Mouse (Mus musculus) liver, postnatal 0 days (tissue): ENCODE measurements around the gene Rnf5. TPM values are rescaled to one million over a fixed set of nuclear protein-coding genes. Genes with fewer than 3 reads are reported as not detected.
A peak's percentile ranks its signal among the peaks of the same experiment; 100 is the strongest.

Experiments used
- ATAC-seq: fragments of 200-750 bp; cut with Nextera tagmentation; 2 replicates; pipeline ENCODE4 v1.8.0; 2017; ENCODE audit warnings: mild to moderate bottlenecking, moderate library complexity
- DNase-seq: peaks from one replicate; pipeline ENCODE4 v3.0.0-alpha.2; 2016
- H3K27ac ChIP-seq: fragments of 300-500 bp; sonication (generic); 2 replicates; pipeline ENCODE4 v1.5.1; 2014; ENCODE audit warnings: antibody characterized with exemption, moderate library complexity, mild to moderate bottlenecking, low read depth
- H3K27me3 ChIP-seq: fragments of 300-500 bp; sonication (generic); 2 replicates; pipeline ENCODE4 v1.6.1; 2014; ENCODE audit warnings: low read length, control low read depth, mixed read lengths; ENCODE audit not compliant: insufficient read depth
- H3K36me3 ChIP-seq: fragments of 300-500 bp; sonication (generic); replicated peaks from 2 replicates; pipeline ENCODE4 v1.6.1; 2014; ENCODE audit warnings: mild to moderate bottlenecking, control low read depth, low read length, moderate library complexity, mixed read lengths; ENCODE audit not compliant: insufficient read depth
- H3K4me1 ChIP-seq: fragments of 300-500 bp; sonication (generic); 2 replicates; pipeline ENCODE4 v1.6.1; 2014; ENCODE audit warnings: antibody characterized with exemption, mild to moderate bottlenecking, control low read depth; ENCODE audit not compliant: insufficient read depth
- H3K4me2 ChIP-seq: fragments of 300-500 bp; sonication (generic); 2 replicates; pipeline ENCODE4 v1.6.1; 2014; ENCODE audit warnings: low read depth, mild to moderate bottlenecking, low read length, moderate library complexity, mixed read lengths
- H3K4me3 ChIP-seq: fragments of 300-500 bp; sonication (generic); 2 replicates; pipeline ENCODE4 v1.5.1; 2014; ENCODE audit warnings: low read depth, low read length
- H3K9ac ChIP-seq: fragments of 300-500 bp; sonication (generic); replicated peaks from 2 replicates; pipeline ENCODE4 v1.6.1; 2014; ENCODE audit warnings: mild to moderate bottlenecking, moderate library complexity
- H3K9me3 ChIP-seq: fragments of 300-500 bp; sonication (generic); 2 replicates; pipeline ENCODE4 v1.6.1; 2016; ENCODE audit warnings: mild to moderate bottlenecking, control low read depth, low read length, mixed read lengths
- CTCF ChIP-seq: sonication (generic); IDR thresholded peaks from 2 replicates; pipeline ENCODE4 v1.5.1; 2016; ENCODE audit warnings: antibody characterized with exemption, low read depth
- EP300 ChIP-seq: IDR thresholded peaks from 2 replicates; pipeline ENCODE4 v1.6.1; 2016; ENCODE audit warnings: antibody characterized with exemption, low read depth, mild to moderate bottlenecking
- WGBS: fragments of 180-500 bp; shearing (Covaris S2); extraction: QIAGEN DNeasy Blood & Tissue Kit; methylation state at CpG from one replicate; pipeline ENCODE4 v1.1.7; 2014; ENCODE audit not compliant: insufficient replicate concordance; 5-methylcytosine and 5-hydroxymethylcytosine counted together
- polyA plus RNA-seq: library from polyadenylated mRNA; unstranded; fragments of >200 nt; fragmentation: Nextera tagmentation; extraction: Ambion mirVana; gene quantifications from 2 replicates; pipeline ENCODE4 v1.2.1, GENCODE M21; 2015

Rnf5 gene
- polyA plus RNA-seq, 1 experiment from 2014 or later: 78.4 TPM

DNA sequence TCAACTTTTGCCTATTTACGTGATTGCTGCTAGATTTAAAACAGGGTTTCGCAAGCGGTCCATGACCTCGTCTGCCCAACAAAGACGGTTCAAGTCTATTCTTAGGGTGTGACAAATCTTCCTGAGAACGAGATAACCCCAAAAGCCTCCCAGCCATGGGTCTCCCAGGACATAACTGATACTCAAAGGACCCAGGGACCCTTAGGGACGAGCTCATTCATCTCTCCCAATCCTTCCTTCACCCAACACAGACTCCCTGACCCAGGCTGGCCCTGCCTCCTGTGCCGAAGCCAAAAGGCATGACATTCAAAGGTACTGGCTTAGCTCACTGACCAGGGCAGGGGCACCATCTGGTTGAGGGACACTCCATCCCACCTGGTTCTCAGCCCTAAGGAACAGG lies 47.1 kb downstream of the Rnf5 start:
- no peaks in the 10 kb centered on the region for H3K9me3 ChIP-seq
- ATAC-seq (no peak), DNase-seq (no peak)
- no peak overlapping the region for H3K4me3 ChIP-seq
- H3K36me3 ChIP-seq: no peaks in the 10 kb centered on the region
- H3K4me2 ChIP-seq: no peak overlapping the region
- no peak overlapping the region for H3K9ac ChIP-seq
- no peaks in the 10 kb centered on the region for H3K27me3 ChIP-seq
- 48% methylated on average over 8 of the region's 8 CpGs for WGBS
- H3K27ac ChIP-seq: no peak overlapping the region
- no peak for TF ChIP-seq EP300
- 0 out of 2 replicates have a peak, but pooled peaks cover 3% of the 10 kb centered on the region for H3K4me1 ChIP-seq

DNA sequence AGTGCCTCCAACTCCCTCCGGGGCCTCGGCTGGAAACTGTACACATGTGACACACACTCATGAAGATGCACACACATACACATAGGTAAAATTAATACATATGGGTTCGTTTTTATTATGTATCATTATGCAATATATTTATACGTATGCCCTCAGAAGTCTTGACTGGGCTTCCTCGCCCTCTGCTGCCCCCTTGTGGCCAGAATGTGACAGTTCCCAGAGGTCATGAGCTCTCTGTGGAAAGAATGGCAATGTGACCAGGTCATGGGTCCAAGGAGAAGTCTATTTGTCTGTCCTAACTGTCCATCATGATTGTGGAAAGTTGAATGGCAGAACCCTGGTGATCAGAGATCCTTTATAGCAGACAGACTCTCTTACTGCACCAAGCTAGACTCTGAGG lies 48.0 kb downstream of the Rnf5 start:
- 23% methylated on average over 5 of the region's 5 CpGs for WGBS
- Histone ChIP-seq H3K4me3 (no peak overlapping the region), H3K36me3 (no peaks in the 10 kb centered on the region), H3K9me3 (no peaks in the 10 kb centered on the region), H3K27me3 (no peaks in the 10 kb centered on the region), H3K9ac (no peak overlapping the region), H3K27ac (no peak overlapping the region), H3K4me1 (0 out of 2 replicates have a peak, but pooled peaks cover 3% of the 10 kb centered on the region), H3K4me2 (no peak overlapping the region)
- TF ChIP-seq CTCF (peak; percentile 93), EP300 (no peak)
- DNase-seq (peak; percentile 87), ATAC-seq (peak; percentile 69; the same call in 1 of the 2 replicates)

Other genes with a start within 250 kb of the Rnf5 start
- gene Btnl2, start 248.9 kb downstream of the Rnf5 start, polyA plus RNA-seq: not detected in 2 replicates
- not detected in 2 replicates for gene Btnl1, start 226.6 kb downstream of the Rnf5 start, polyA plus RNA-seq
- gene BC051142, start 204.9 kb downstream of the Rnf5 start, polyA plus RNA-seq: 0.08 TPM in 1 of 2 replicates, not detected in the other
- gene Btnl4, start 126.4 kb downstream of the Rnf5 start, polyA plus RNA-seq: not detected in 2 replicates
- not detected in 2 replicates for gene Btnl6, start 86.3 kb downstream of the Rnf5 start, polyA plus RNA-seq
- 1.1 and 1.6 TPM in 2 replicates for gene Notch4, start 39.4 kb downstream of the Rnf5 start, polyA plus RNA-seq
- gene Gpsm3, start 13.9 kb downstream of the Rnf5 start, polyA plus RNA-seq: 19.6 and 24.7 TPM in 2 replicates
- gene Pbx2, start 12.4 kb downstream of the Rnf5 start, polyA plus RNA-seq: 3.6 and 4.9 TPM in 2 replicates
- 1.4 and 1.9 TPM in 2 replicates for gene Ager, start 5.8 kb downstream of the Rnf5 start, polyA plus RNA-seq
- 9.9 and 11.1 TPM in 2 replicates for gene Agpat1, start 572 bp upstream of the Rnf5 start, polyA plus RNA-seq
- gene Egfl8, start 12.3 kb upstream of the Rnf5 start, polyA plus RNA-seq: 0.46 and 0.66 TPM in 2 replicates
- 19.3 and 19.8 TPM in 2 replicates for gene Ppt2, start 24.8 kb upstream of the Rnf5 start, polyA plus RNA-seq
- 0.05 TPM in 1 of 2 replicates, not detected in the other for gene Prrt1, start 25.8 kb upstream of the Rnf5 start, polyA plus RNA-seq
- 5.6 and 5.8 TPM in 2 replicates for gene Fkbpl, start 41.1 kb upstream of the Rnf5 start, polyA plus RNA-seq
- 12.9 and 13.0 TPM in 2 replicates for gene Atf6b, start 43.5 kb upstream of the Rnf5 start, polyA plus RNA-seq
- gene Tnxb, start 66.8 kb upstream of the Rnf5 start, polyA plus RNA-seq: 0.36 TPM in 2 replicates
- 151 and 198 TPM in 2 replicates for gene C4b, start 140.2 kb upstream of the Rnf5 start, polyA plus RNA-seq
- gene Cyp21a1, start 200.9 kb upstream of the Rnf5 start, polyA plus RNA-seq: not detected in 2 replicates
- gene Stk19, start 233.3 kb upstream of the Rnf5 start, polyA plus RNA-seq: 12.6 and 13.1 TPM in 2 replicates
- gene Dxo, start 233.3 kb upstream of the Rnf5 start, polyA plus RNA-seq: 17.6 and 19.2 TPM in 2 replicates
- 14.1 and 15.4 TPM in 2 replicates for gene Skiv2l, start 246.5 kb upstream of the Rnf5 start, polyA plus RNA-seq
- gene Nelfe, start 246.7 kb upstream of the Rnf5 start, polyA plus RNA-seq: 26.1 and 26.5 TPM in 2 replicates